Mouse (Mus musculus) heart, embryonic 11.5 days (tissue): Measurements from ENCODE around the gene Col5a2. TPM values are rescaled to one million over a fixed set of nuclear protein-coding genes. Genes with fewer than 3 reads are reported as not detected.
"Not testable (repeated sequence)": the region's sequence is repeated elsewhere in the genome, so short reads cannot be mapped to it uniquely, and the experiment has no call there.

Experiments used
- ATAC-seq: fragments of 200-750 bp; cut with Nextera tagmentation; replicated peaks from 2 replicates; pipeline ENCODE4 v1.8.0; 2017; ENCODE audit warnings: moderate library complexity; ENCODE audit not compliant: insufficient number of reproducible peaks, low FRiP score, low TSS enrichment
- H3K27ac ChIP-seq: fragments of 300-500 bp; sonication (generic); 2 replicates; pipeline ENCODE4 v1.5.1; 2014; ENCODE audit warnings: mild to moderate bottlenecking, low read depth, low read length
- H3K27me3 ChIP-seq: fragments of 300-500 bp; sonication (generic); 2 replicates; pipeline ENCODE4 v1.6.1; 2014; ENCODE audit warnings: mild to moderate bottlenecking, low read length, mixed read lengths; ENCODE audit not compliant: control insufficient read depth, insufficient read depth
- H3K36me3 ChIP-seq: fragments of 300-500 bp; sonication (generic); 2 replicates; pipeline ENCODE4 v1.6.1; 2014; ENCODE audit warnings: mild to moderate bottlenecking, low read length, moderate library complexity, mixed read lengths; ENCODE audit not compliant: control insufficient read depth, insufficient read depth
- H3K4me1 ChIP-seq: fragments of 300-500 bp; sonication (generic); 2 replicates; pipeline ENCODE4 v1.6.1; 2014; ENCODE audit warnings: low read length; ENCODE audit not compliant: control insufficient read depth, insufficient read depth
- H3K4me2 ChIP-seq: fragments of 300-500 bp; sonication (generic); 2 replicates; pipeline ENCODE4 v1.6.1; 2014; ENCODE audit warnings: mild to moderate bottlenecking, moderate library complexity
- H3K4me3 ChIP-seq: fragments of 300-500 bp; sonication (generic); 2 replicates; pipeline ENCODE4 v1.5.1; 2014; ENCODE audit warnings: low read depth, low read length
- H3K9ac ChIP-seq: fragments of 300-500 bp; sonication (generic); 2 replicates; pipeline ENCODE4 v1.6.1; 2014; ENCODE audit warnings: mild to moderate bottlenecking, low read depth, low read length, moderate library complexity
- H3K9me3 ChIP-seq: fragments of 300-500 bp; sonication (generic); replicated peaks from 2 replicates; pipeline ENCODE4 v1.6.1; 2016; ENCODE audit warnings: low read length; ENCODE audit not compliant: control insufficient read depth
- WGBS: fragments of 180-500 bp; shearing (Covaris S2); extraction: QIAGEN DNeasy Blood & Tissue Kit; methylation state at CpG from one replicate; pipeline ENCODE4 v1.1.7; 2014; ENCODE audit not compliant: insufficient replicate concordance; 5-methylcytosine and 5-hydroxymethylcytosine counted together
- polyA plus RNA-seq: library from polyadenylated mRNA; unstranded; fragments of >200 nt; fragmentation: Nextera tagmentation; extraction: Ambion mirVana; gene quantifications from 2 replicates; pipeline ENCODE4 v1.2.1, GENCODE M21; 2014

The Col5a2 gene
- polyA plus RNA-seq, 1 experiment from 2014 or later: 32.3 TPM

DNA sequence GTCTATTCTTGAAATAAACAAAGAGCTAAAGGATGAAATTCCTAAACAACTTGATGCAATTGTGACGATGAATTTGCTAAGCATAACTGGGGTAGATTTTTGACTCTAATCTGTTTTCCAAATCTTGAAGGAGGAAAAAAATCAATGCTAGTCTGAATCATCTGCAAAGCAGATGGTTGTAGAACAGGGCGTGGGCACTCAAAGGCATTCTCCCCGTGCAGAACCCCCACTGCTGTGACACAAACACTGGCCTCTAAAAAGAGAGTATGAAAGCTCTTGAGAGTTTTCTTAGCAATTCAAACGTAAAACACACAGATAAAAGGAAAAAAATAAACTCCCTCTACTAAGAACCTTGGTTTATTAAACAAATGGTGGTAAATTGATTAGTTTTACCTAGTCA is 30.3 kb downstream of the Col5a2 start:
- H3K27ac ChIP-seq: no peak overlapping the region
- no peaks in the 10 kb centered on the region for H3K9me3 ChIP-seq
- no peak overlapping the region for H3K4me2 ChIP-seq
- H3K9ac ChIP-seq: no peak overlapping the region
- H3K4me3 ChIP-seq: no peak overlapping the region
- H3K36me3 ChIP-seq: no peaks in the 10 kb centered on the region
- WGBS: 57% methylated on average over 4 of the region's 4 CpGs
- no peak for ATAC-seq
- no peaks in the 10 kb centered on the region for H3K4me1 ChIP-seq
- no peaks in the 10 kb centered on the region for H3K27me3 ChIP-seq

DNA sequence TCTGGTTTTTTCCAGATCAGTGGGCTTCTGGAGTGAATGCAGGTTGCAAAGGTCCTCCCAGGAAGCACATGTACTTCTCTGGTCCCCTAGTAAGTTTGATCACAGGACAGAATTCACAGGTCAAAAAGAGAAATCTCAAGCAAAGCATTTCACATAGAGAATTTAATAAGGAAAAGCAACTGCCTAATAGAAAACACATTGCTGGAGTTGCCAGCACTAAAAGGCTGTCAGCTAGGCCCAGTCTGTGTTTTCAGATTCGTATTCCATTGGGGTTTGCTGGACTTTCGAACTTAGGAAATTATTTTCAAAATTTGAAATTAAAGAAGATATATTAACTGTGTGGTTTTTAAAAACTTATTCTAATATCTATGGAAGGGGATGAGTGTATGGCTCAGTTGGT is 42.3 kb downstream of the Col5a2 start:
- Histone ChIP-seq H3K27ac (no peak overlapping the region), H3K4me3 (no peak overlapping the region), H3K9me3 (no peaks in the 10 kb centered on the region), H3K27me3 (no peaks in the 10 kb centered on the region), H3K4me1 (no peaks in the 10 kb centered on the region), H3K4me2 (no peak overlapping the region), H3K36me3 (no peaks in the 10 kb centered on the region), H3K9ac (no peak overlapping the region)
- WGBS: 76% methylated on average over 2 of the region's 2 CpGs
- no peak for ATAC-seq

DNA sequence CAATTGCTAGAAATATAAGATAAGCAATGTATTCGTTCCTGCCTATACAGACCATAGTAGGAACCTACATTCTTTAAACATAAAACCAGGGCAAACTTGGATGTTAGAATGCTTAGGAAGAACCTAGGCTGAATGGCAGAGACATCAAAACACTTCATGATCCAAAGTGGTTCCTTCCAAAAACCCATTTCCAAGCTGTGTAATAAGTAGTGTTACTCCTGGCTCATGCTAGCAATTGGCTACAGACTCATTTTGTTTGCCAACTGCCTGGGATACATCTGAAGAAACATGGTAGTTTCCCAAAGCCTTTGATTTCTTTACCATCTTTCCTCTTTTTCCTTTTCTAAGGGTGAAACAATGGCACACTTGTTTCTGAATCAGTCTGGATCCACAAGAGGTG is 47.3 kb downstream of the Col5a2 start:
- no peaks in the 10 kb centered on the region for H3K4me1 ChIP-seq
- no peak overlapping the region for H3K4me3 ChIP-seq
- H3K36me3 ChIP-seq: no peaks in the 10 kb centered on the region
- H3K4me2 ChIP-seq: no peak overlapping the region
- H3K9ac ChIP-seq: no peak overlapping the region
- 81% methylated on average over 1 of the region's 1 CpGs for WGBS
- H3K27ac ChIP-seq: no peak overlapping the region
- no peak for ATAC-seq
- H3K9me3 ChIP-seq: no peaks in the 10 kb centered on the region
- no peaks in the 10 kb centered on the region for H3K27me3 ChIP-seq

DNA sequence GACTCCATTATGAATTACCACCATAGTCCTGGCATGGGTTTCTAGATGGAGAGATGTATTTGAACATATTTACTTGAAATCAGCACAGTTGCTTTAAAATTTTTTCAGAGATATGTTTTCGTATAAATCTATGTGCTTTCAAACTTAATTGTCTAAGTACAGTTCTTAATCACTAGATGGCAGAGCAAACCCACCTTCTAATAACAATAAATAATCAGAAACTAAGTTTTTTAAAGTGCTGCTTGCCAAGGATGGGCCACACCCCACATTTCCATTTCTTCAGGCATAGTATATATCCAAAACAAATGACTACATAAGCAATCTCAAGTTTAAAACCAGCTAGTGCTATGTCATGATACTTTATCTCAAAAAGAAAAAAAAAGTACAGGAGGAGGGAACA is 54.2 kb downstream of the Col5a2 start:
- H3K4me1 ChIP-seq: no peaks in the 10 kb centered on the region
- 78% methylated on average over 1 of the region's 1 CpGs for WGBS

DNA sequence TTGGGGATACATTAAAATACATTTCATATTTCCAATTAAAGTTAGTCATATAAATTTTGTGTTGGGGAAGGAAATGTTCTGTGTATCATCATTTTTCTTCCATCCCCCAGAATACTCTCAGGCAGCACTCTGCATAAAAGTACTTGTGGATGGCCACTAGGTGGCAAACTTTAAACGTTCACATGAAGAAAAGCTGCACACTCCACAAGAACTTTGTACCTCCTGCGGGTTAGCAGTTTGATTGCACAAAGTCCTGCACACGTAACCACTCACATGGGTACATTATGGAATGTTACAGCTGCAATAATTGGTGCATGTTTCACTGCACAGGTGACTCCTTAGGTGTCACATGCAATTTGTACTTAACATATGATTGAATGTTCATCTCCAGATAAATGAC is 71.2 kb downstream of the Col5a2 start:
- Histone ChIP-seq H3K4me3 (no peak overlapping the region), H3K9me3 (no peaks in the 10 kb centered on the region), H3K4me2 (no peak overlapping the region), H3K9ac (no peak overlapping the region), H3K27me3 (no peaks in the 10 kb centered on the region), H3K27ac (no peak overlapping the region), H3K4me1 (no peaks in the 10 kb centered on the region), H3K36me3 (0 out of 2 replicates have a peak, but pooled peaks cover 5% of the 10 kb centered on the region)
- ATAC-seq: no peak
- 36% methylated on average over 3 of the region's 3 CpGs for WGBS

More for the DNA sequence above, 54.2 kb downstream of the Col5a2 start:
- Histone ChIP-seq H3K9me3 (no peaks in the 10 kb centered on the region), H3K27ac (no peak overlapping the region), H3K36me3 (no peaks in the 10 kb centered on the region), H3K9ac (no peak overlapping the region), H3K27me3 (no peaks in the 10 kb centered on the region), H3K4me3 (no peak overlapping the region), H3K4me2 (no peak overlapping the region)
- ATAC-seq: no peak

DNA sequence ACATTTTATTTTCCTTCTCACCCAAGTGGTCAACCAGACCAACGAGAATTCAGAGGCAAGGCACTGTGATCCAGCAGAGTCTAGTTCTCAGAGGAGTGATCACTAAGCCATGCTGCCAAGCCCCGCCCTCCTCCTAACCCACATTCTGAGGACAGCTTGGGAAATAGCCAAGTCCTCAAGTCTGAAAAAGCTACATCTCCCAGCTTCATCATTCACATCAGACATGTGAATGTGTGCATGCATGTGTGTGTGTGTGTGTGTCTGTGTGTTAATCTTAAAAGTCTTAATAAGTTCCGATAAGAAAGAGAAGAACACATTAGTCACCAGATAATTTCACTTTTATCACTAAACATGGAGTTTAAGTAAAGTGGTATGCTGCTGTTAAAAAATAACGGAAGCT is 72.6 kb downstream of the Col5a2 start:
- Histone ChIP-seq H3K9ac (no peak overlapping the region), H3K9me3 (no peaks in the 10 kb centered on the region), H3K36me3 (0 out of 2 replicates have a peak, but pooled peaks cover 5% of the 10 kb centered on the region), H3K4me3 (no peak overlapping the region), H3K4me2 (no peak overlapping the region), H3K27ac (no peak overlapping the region), H3K27me3 (no peaks in the 10 kb centered on the region), H3K4me1 (no peaks in the 10 kb centered on the region)
- 78% methylated on average over 4 of the region's 4 CpGs for WGBS
- ATAC-seq: no peak

DNA sequence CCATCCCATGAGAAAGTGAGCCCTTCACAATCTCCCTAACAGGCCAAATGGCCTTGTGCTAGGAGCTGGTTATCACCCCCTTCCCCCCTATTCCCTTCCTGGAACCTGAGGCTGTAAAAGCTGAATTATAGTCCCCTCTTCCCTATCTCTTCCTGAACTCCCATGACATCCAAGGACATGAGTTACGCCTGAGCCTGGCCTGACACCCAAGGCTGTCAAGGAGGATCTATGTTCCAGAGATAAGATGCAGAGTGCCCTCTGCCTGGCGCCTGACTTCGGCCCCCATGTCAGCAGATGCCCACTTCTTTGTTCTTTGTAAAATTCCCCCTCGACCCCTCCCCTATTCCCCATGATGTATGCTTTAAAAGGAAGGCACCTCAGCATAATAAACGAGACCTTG is 73.9 kb downstream of the Col5a2 start:
- not testable (repeated sequence) for H3K27me3 ChIP-seq, H3K4me1 ChIP-seq, H3K27ac ChIP-seq, H3K9me3 ChIP-seq, H3K4me3 ChIP-seq, ATAC-seq, H3K36me3 ChIP-seq, H3K4me2 ChIP-seq, H3K9ac ChIP-seq
- WGBS: 65% methylated on average over 5 of the region's 5 CpGs

DNA sequence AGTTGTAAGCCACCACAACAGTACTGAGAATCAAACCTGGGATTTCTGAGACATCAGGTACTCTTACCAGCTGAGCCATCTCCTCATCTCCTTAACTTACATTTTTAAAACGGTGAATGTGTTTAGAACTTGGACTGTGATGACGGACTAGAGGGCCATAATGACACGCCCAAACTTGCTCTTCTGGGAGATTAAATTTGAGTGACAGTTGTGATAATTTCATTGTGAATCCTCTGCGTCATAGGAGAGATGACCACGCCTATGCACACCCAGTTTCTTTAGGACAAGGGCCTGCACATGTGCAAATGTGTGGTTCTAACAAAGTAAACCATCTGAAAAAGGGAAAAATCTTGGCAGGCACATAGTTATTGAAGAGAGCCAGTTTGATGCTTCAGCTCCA is 79.2 kb downstream of the Col5a2 start:
- H3K9me3 ChIP-seq: no peaks in the 10 kb centered on the region
- H3K36me3 ChIP-seq: 0 out of 2 replicates have a peak, but pooled peaks cover 5% of the 10 kb centered on the region
- H3K4me3 ChIP-seq: no peak overlapping the region
- no peaks in the 10 kb centered on the region for H3K27me3 ChIP-seq
- no peak overlapping the region for H3K9ac ChIP-seq
- 67% methylated on average over 5 of the region's 5 CpGs for WGBS
- no peak overlapping the region for H3K4me2 ChIP-seq
- H3K4me1 ChIP-seq: no peaks in the 10 kb centered on the region
- H3K27ac ChIP-seq: no peak overlapping the region
- no peak for ATAC-seq

DNA sequence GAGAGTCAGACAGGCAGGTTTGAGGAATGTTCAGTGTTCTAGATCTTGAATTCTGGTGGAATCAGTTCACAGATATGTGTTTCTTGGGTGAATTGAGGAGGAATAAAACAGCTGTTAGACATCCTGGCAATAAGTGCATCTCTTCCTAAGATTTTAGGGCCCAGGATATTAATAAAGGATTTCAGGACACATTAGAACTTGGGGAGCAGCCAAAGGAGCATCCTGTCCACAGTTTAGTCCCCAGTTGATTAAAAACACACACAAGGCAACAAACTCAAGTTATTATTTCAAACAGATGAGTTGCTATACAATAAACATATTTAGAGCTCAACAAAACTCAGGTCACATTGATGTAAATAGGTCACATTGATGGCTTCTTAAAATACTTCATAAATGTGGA is 82.5 kb downstream of the Col5a2 start:
- no peaks in the 10 kb centered on the region for H3K4me1 ChIP-seq
- H3K36me3 ChIP-seq: no peaks in the 10 kb centered on the region
- H3K4me2 ChIP-seq: no peak overlapping the region
- no peaks in the 10 kb centered on the region for H3K9me3 ChIP-seq
- no peaks in the 10 kb centered on the region for H3K27me3 ChIP-seq
- H3K27ac ChIP-seq: no peak overlapping the region
- ATAC-seq: no peak
- no peak overlapping the region for H3K9ac ChIP-seq
- no peak overlapping the region for H3K4me3 ChIP-seq
